Mouse (Mus musculus) ovary, adult 18-20 months (tissue): ENCODE results near the gene Pdia4.
"Not testable (repeated sequence)": the region's sequence is repeated elsewhere in the genome, so short reads cannot be mapped to it uniquely, and the experiment has no call there.

ENCODE experiments used
- DNase-seq: peaks from one replicate; pipeline ENCODE4 v3.0.0; 2022; ENCODE audit warnings: low spot score, mixed read lengths

Gene Pdia4

GRCm38 (mm10) chr6:47813257-47813878, at the start of gene Pdia4:
TSS of gene Pdia4 (minus strand) at chr6:47813430.
- DNase-seq, result peak; percentile 99

- not testable (repeated sequence) for DNase-seq
Observed at GRCm38 (mm10) chr6:47857729-47858128, 44.5 kb upstream of the Pdia4 start.

GRCm38 (mm10) chr6:47857241-47857640, 44.0 kb upstream of the Pdia4 start:
- DNase-seq, result no peak

- no peak for DNase-seq
Observed at GRCm38 (mm10) chr6:47845779-47846178, 32.5 kb upstream of the Pdia4 start.

GRCm38 (mm10) chr6:47842337-47842736, 29.1 kb upstream of the Pdia4 start:
- no peak for DNase-seq

GRCm38 (mm10) chr6:47841831-47842230, 28.6 kb upstream of the Pdia4 start:
- no peak for DNase-seq

GRCm38 (mm10) chr6:47841077-47841476, 27.8 kb upstream of the Pdia4 start:
- DNase-seq, result no peak

GRCm38 (mm10) chr6:47837630-47838029, 24.4 kb upstream of the Pdia4 start:
- no peak for DNase-seq

- DNase-seq, result peak; percentile 25
Observed at GRCm38 (mm10) chr6:47835984-47836521, 22.8 kb upstream of the Pdia4 start.

- DNase-seq, result peak; percentile 90
Observed at GRCm38 (mm10) chr6:47835482-47835983, 22.3 kb upstream of the Pdia4 start, which contains the start of gene Zfp398. TSS of gene Zfp398 (plus strand) at chr6:47835661.

GRCm38 (mm10) chr6:47832220-47832619, 19.0 kb upstream of the Pdia4 start:
- DNase-seq, result no peak

- peak; percentile 82 for DNase-seq
Observed at GRCm38 (mm10) chr6:47830104-47831078, 17.2 kb upstream of the Pdia4 start, which contains the start of gene Zfp786. TSS of gene Zfp786 (minus strand) at chr6:47830867.

GRCm38 (mm10) chr6:47828950-47829349, 15.7 kb upstream of the Pdia4 start:
- no peak for DNase-seq

GRCm38 (mm10) chr6:47827462-47827861, 14.2 kb upstream of the Pdia4 start:
- DNase-seq, result no peak

GRCm38 (mm10) chr6:47824241-47824640, 11.0 kb upstream of the Pdia4 start:
- no peak for DNase-seq

GRCm38 (mm10) chr6:47821776-47822175, 8.5 kb upstream of the Pdia4 start:
- DNase-seq, result no peak

GRCm38 (mm10) chr6:47821236-47821635, 8.0 kb upstream of the Pdia4 start:
- DNase-seq, result no peak

- DNase-seq, result no peak
Observed at GRCm38 (mm10) chr6:47819626-47820325, 6.5 kb upstream of the Pdia4 start.

GRCm38 (mm10) chr6:47818721-47819120, 5.5 kb upstream of the Pdia4 start:
- DNase-seq, result no peak

- no peak for DNase-seq
Observed at GRCm38 (mm10) chr6:47816151-47816550, 2.9 kb upstream of the Pdia4 start.

- no peak for DNase-seq
Observed at GRCm38 (mm10) chr6:47812271-47812915, 837 bp downstream of the Pdia4 start.
